Mouse (Mus musculus) liver, embryonic 14.5 days (tissue): Measurements from ENCODE around the gene Tmie. TPM values are rescaled to one million over a fixed set of nuclear protein-coding genes. Genes with fewer than 3 reads are reported as not detected.

Source experiments
- ATAC-seq: fragments of 200-750 bp; cut with Nextera tagmentation; 2 replicates; pipeline ENCODE4 v1.8.0; 2017; ENCODE audit warnings: moderate number of reproducible peaks, mild to moderate bottlenecking, moderate library complexity; ENCODE audit not compliant: insufficient read depth
- DNase-seq, 3 experiments: peaks; one replicate each; pipeline ENCODE4 v3.0.0-alpha.2; 2012 to 2013; ENCODE audit warnings: low read depth in 3 of 3, low spot score in 3 of 3
- H3K27ac ChIP-seq: fragments of 300-500 bp; sonication (generic); 2 replicates; pipeline ENCODE4 v1.5.1; 2014; ENCODE audit warnings: moderate library complexity, mild to moderate bottlenecking, control low read depth, inconsistent platforms
- H3K27me3 ChIP-seq: fragments of 300-500 bp; sonication (generic); 2 replicates; pipeline ENCODE4 v1.6.1; 2014; ENCODE audit warnings: mild to moderate bottlenecking, low read length, moderate library complexity; ENCODE audit not compliant: control insufficient read depth, insufficient read depth
- H3K36me3 ChIP-seq: fragments of 300-500 bp; sonication (generic); replicated peaks from 2 replicates; pipeline ENCODE4 v1.6.1; 2014; ENCODE audit warnings: low read depth; ENCODE audit not compliant: control insufficient read depth, insufficient read depth
- H3K4me1 ChIP-seq, 2 experiments: fragments of 200-500 bp in 1 of 2; fragments of 300-500 bp in 1 of 2; sonication (generic) in 1 of 2; replicated peaks; 2 replicates each; pipeline ENCODE4 v1.6.1; 2012 to 2014; ENCODE audit warnings: antibody characterized with exemption in 1 of 2, inconsistent platforms in 1 of 2, low read length in 1 of 2; ENCODE audit not compliant: control insufficient read depth in 2 of 2, insufficient read depth in 2 of 2
- H3K4me2 ChIP-seq: fragments of 300-500 bp; sonication (generic); 2 replicates; pipeline ENCODE4 v1.6.1; 2014; ENCODE audit warnings: low read depth, mild to moderate bottlenecking, control low read depth, moderate library complexity
- H3K4me3 ChIP-seq, 2 experiments: fragments of 200-500 bp in 1 of 2; fragments of 300-500 bp in 1 of 2; sonication (generic) in 1 of 2; 2 replicates each; pipeline ENCODE4 v1.5.1; 2012 to 2014; ENCODE audit warnings: low read depth in 2 of 2, low read length in 2 of 2, mild to moderate bottlenecking in 2 of 2, control low read depth in 1 of 2, inconsistent platforms in 1 of 2, moderate library complexity in 1 of 2; ENCODE audit not compliant: insufficient read depth in 1 of 2
- H3K9ac ChIP-seq: fragments of 300-500 bp; sonication (generic); replicated peaks from 2 replicates; pipeline ENCODE4 v1.6.1; 2014; ENCODE audit warnings: mild to moderate bottlenecking, control low read depth, moderate library complexity
- H3K9me3 ChIP-seq: fragments of 300-500 bp; sonication (generic); 2 replicates; pipeline ENCODE4 v1.6.1; 2016; ENCODE audit warnings: low read length, mixed read lengths; ENCODE audit not compliant: control insufficient read depth
- CTCF ChIP-seq: IDR thresholded peaks from 2 replicates; pipeline ENCODE4 v1.5.1; 2016; ENCODE audit warnings: antibody characterized with exemption, low read depth, control low read depth
- EP300 ChIP-seq: IDR thresholded peaks from 2 replicates; pipeline ENCODE4 v1.6.1; 2016; ENCODE audit warnings: antibody characterized with exemption, low read depth
- WGBS: fragments of 180-500 bp; shearing (Covaris S2); extraction: QIAGEN DNeasy Blood & Tissue Kit; methylation state at CpG from one replicate; pipeline ENCODE4 v1.1.7; 2014; ENCODE audit not compliant: insufficient replicate concordance; 5-methylcytosine and 5-hydroxymethylcytosine counted together
- polyA plus RNA-seq, 2 experiments: library from polyadenylated mRNA; depleted of rRNA in 1 of 2; stranded (reverse) in 1 of 2; unstranded in 1 of 2; fragments of >200 nt; fragmentation: Nextera tagmentation in 1 of 2; extraction: Ambion mirVana in 1 of 2; gene quantifications; 2 replicates each; pipeline versions ENCODE4 v1.2.1 to v1.2.3; 2012 to 2014

The Tmie gene
- polyA plus RNA-seq, 2 experiments: 0.94 to 0.97 TPM

DNA sequence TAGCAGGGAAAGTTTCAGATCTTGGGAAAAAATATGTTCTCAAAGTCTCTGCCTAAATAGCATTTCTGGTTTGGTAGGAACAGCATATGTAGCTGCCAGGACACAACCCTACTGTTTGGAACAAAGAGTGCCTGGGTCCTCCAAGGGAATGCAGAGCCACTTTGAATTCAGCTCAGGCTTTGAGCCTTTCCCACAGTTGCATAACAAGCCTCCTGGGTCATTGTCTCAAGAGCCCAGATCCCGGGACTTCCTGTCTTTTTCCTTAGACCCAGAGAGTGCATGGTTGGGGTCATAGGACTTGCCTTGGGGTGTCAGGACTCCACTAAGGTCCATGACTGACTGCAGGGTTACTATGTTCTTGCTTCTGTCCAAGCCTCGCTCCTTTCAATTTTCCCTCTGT lies 43.8 kb downstream of the Tmie start:
- H3K36me3 ChIP-seq: no peaks in the 10 kb centered on the region
- H3K4me3 ChIP-seq: no peak overlapping the region
- H3K27me3 ChIP-seq: no peaks in the 10 kb centered on the region
- H3K9ac ChIP-seq: no peak overlapping the region
- ATAC-seq (no peak), DNase-seq (no peak)
- WGBS: 39% methylated on average over 2 of the region's 2 CpGs
- H3K9me3 ChIP-seq: no peaks in the 10 kb centered on the region
- TF ChIP-seq CTCF (no peak), EP300 (no peak)
- peaks cover 0 to 2% of the 10 kb centered on the region in 2 experiments; a peak in 1 of 4 replicates for H3K4me1 ChIP-seq
- no peak overlapping the region for H3K4me2 ChIP-seq
- H3K27ac ChIP-seq: no peak overlapping the region

DNA sequence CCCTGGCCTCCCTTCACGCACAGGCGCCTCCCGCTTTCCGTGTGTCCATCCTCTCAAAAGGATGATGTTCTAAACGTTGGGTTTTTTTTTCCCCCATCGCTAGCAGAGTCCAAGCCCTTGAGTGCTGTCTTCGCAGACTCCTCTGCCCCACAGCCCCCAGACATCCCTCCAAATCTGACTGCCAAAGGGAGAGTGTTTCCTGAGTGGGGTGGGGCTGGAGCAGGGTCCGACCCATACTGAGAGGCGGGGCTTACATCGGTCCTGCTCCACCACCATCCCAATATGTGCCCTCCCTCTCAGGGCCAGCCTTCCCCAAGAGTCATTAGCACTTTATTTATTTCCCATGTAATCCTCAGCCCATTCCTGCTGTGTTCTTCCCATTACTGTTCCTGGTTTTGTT lies 45.0 kb downstream of the Tmie start:
- ATAC-seq: no peak
- Histone ChIP-seq H3K9ac (no peak overlapping the region), H3K4me1 (0 out of 4 replicates have a peak, but pooled peaks cover 0 to 2% of the 10 kb centered on the region in 2 experiments)

GRCm38 (mm10) chr9:110834411-110834810 lies 45.5 kb downstream of the Tmie start, which contains the start of gene Prss45:
Gene Prss45, plus strand, starts transcription at chr9:110834588.
- 63% methylated on average over 19 of the region's 19 CpGs for WGBS
- Histone ChIP-seq H3K9ac (no peak within 1 kb of the TSS), H3K4me3 (no peak within 1 kb of the TSS), H3K36me3 (no peaks in the 10 kb centered on the region), H3K27ac (no peak within 1 kb of the TSS), H3K9me3 (no peaks in the 10 kb centered on the region), H3K27me3 (no peaks in the 10 kb centered on the region), H3K4me2 (no peak within 1 kb of the TSS), H3K4me1 (0 out of 4 replicates have a peak, but pooled peaks cover 0 to 2% of the 10 kb centered on the region in 2 experiments)
- DNase-seq (no peak), ATAC-seq (no peak)
- no peak for TF ChIP-seq EP300
- no peak for TF ChIP-seq CTCF

More for the DNA sequence above, 45.0 kb downstream of the Tmie start:
- no peaks in the 10 kb centered on the region for H3K36me3 ChIP-seq
- WGBS: 39% methylated on average over 10 of the region's 10 CpGs
- no peak overlapping the region for H3K4me3 ChIP-seq
- H3K9me3 ChIP-seq: no peaks in the 10 kb centered on the region
- no peaks in the 10 kb centered on the region for H3K27me3 ChIP-seq
- no peak overlapping the region for H3K27ac ChIP-seq
- DNase-seq: no peak
- H3K4me2 ChIP-seq: no peak overlapping the region
- TF ChIP-seq CTCF (no peak), EP300 (no peak)

DNA sequence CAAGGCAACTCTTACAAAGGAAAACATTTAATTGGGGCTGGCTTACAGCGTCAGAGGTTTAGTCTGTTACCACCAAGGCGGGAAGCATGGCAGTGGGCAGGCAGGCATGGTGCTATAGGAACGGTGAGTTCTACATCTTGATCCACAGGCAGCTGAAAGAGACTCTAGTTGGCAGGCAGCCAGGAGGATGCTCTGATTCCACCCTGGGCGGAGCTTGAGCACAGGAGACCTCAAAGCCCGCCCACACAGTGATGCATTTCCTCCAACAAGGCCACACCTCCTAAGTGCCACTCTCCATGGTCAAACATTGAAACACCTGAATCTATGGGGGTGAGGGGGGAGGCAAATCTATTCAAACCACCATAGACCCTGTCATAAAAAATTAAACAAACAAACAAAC lies 46.9 kb downstream of the Tmie start:
- H3K27ac ChIP-seq: no peak overlapping the region
- no peak overlapping the region for H3K9ac ChIP-seq
- H3K9me3 ChIP-seq: no peaks in the 10 kb centered on the region
- H3K36me3 ChIP-seq: no peaks in the 10 kb centered on the region
- TF ChIP-seq CTCF (no peak), EP300 (no peak)
- DNase-seq: no peak
- H3K4me1 ChIP-seq: no peaks in the 10 kb centered on the region
- ATAC-seq: no peak
- H3K4me3 ChIP-seq: no peak overlapping the region
- no peaks in the 10 kb centered on the region for H3K27me3 ChIP-seq
- WGBS: 67% methylated on average over 5 of the region's 5 CpGs
- no peak overlapping the region for H3K4me2 ChIP-seq

DNA sequence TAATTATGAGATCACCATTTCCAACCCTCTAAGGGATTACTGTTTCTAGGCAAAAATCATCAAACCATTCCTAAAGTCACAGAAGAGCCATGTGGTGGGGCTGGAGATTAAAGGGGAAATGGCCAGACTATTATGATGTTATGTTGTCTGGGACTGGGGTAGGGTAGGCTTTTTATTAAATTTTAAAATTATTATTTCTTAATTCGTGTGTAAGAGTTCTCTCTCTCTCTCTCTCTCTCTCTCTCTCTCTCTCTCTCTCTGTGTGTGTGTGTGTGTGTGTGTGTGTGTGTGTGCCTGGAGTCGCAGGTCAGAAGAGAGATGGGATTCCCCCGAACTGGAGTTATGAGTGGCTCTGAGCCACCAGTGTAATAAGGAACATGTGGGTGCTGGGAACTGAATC lies 53.5 kb downstream of the Tmie start, which contains the start of gene Prss43:
Gene Prss43 (plus strand): TSS at position 301 of the 400 bp plus-strand sequence.
- ATAC-seq: no peak
- DNase-seq: no peak
- no peak for TF ChIP-seq EP300
- TF ChIP-seq CTCF: no peak
- Histone ChIP-seq H3K4me3 (no peak within 1 kb of the TSS), H3K9ac (no peak within 1 kb of the TSS), H3K36me3 (no peaks in the 10 kb centered on the region), H3K4me1 (peaks cover 0 to 3% of the 10 kb centered on the region in 2 experiments; a peak in 1 of 4 replicates), H3K4me2 (no peak within 1 kb of the TSS), H3K9me3 (no peaks in the 10 kb centered on the region), H3K27ac (no peak within 1 kb of the TSS), H3K27me3 (no peaks in the 10 kb centered on the region)
- WGBS: 49% methylated on average over 3 of the region's 3 CpGs
